Mouse (Mus musculus) stomach, postnatal 0 days (tissue): ENCODE measurements around the gene Gm9112. TPM values are rescaled to one million over a fixed set of nuclear protein-coding genes. Genes with fewer than 3 reads are reported as not detected.

ENCODE experiments used
- ATAC-seq: fragments of 200-750 bp; cut with Nextera tagmentation; 2 replicates; pipeline ENCODE4 v1.8.0; 2017; ENCODE audit not compliant: low FRiP score, low TSS enrichment
- DNase-seq: peaks from one replicate; pipeline ENCODE4 v3.0.0-alpha.2; 2016; ENCODE audit warnings: low spot score
- H3K27ac ChIP-seq: fragments of 300-500 bp; sonication (generic); replicated peaks from 2 replicates; pipeline ENCODE4 v1.5.1; 2014; ENCODE audit warnings: mild to moderate bottlenecking, control low read depth
- H3K27me3 ChIP-seq: fragments of 300-500 bp; sonication (generic); 2 replicates; pipeline ENCODE4 v1.6.1; 2014; ENCODE audit warnings: low read length; ENCODE audit not compliant: control insufficient read depth, insufficient read depth
- H3K36me3 ChIP-seq: fragments of 300-500 bp; sonication (generic); 2 replicates; pipeline ENCODE4 v1.6.1; 2014; ENCODE audit warnings: low read length, mixed read lengths; ENCODE audit not compliant: control insufficient read depth, insufficient read depth
- H3K4me1 ChIP-seq: fragments of 300-500 bp; sonication (generic); replicated peaks from 2 replicates; pipeline ENCODE4 v1.6.1; 2014; ENCODE audit warnings: antibody characterized with exemption; ENCODE audit not compliant: control insufficient read depth, insufficient read depth
- H3K4me2 ChIP-seq: fragments of 300-500 bp; sonication (generic); replicated peaks from 2 replicates; pipeline ENCODE4 v1.6.1; 2014; ENCODE audit warnings: low read depth, mild to moderate bottlenecking, control low read depth, moderate library complexity
- H3K4me3 ChIP-seq: fragments of 300-500 bp; sonication (generic); 2 replicates; pipeline ENCODE4 v1.5.1; 2014; ENCODE audit warnings: low read depth, low read length, control low read depth
- H3K9ac ChIP-seq: fragments of 300-500 bp; sonication (generic); 2 replicates; pipeline ENCODE4 v1.6.1; 2014; ENCODE audit warnings: mild to moderate bottlenecking, low read length, control low read depth, mixed read lengths
- H3K9me3 ChIP-seq: fragments of 300-500 bp; sonication (generic); 2 replicates; pipeline ENCODE4 v1.6.1; 2016; ENCODE audit warnings: low read length; ENCODE audit not compliant: control insufficient read depth
- CTCF ChIP-seq: IDR thresholded peaks from 2 replicates; pipeline ENCODE4 v1.5.1; 2016; ENCODE audit warnings: antibody characterized with exemption, low read depth, mild to moderate bottlenecking, moderate library complexity
- EP300 ChIP-seq: optimal IDR thresholded peaks from 2 replicates; pipeline ENCODE3; 2016; ENCODE audit warnings: antibody characterized with exemption
- WGBS: fragments of 180-500 bp; shearing (Covaris S2); extraction: QIAGEN DNeasy Blood & Tissue Kit; methylation state at CpG from one replicate; pipeline ENCODE4 v1.1.7; 2014; 5-methylcytosine and 5-hydroxymethylcytosine counted together
- polyA plus RNA-seq: library from polyadenylated mRNA; unstranded; fragments of >200 nt; fragmentation: Nextera tagmentation; extraction: Ambion mirVana; gene quantifications from 2 replicates; pipeline ENCODE4 v1.2.1, GENCODE M21; 2015

The Gm9112 gene
- polyA plus RNA-seq, 1 experiment from 2014 or later: not detected

GRCm38 (mm10) chrX:102660712-102661111 is 46.7 kb downstream of the Gm9112 start:
- WGBS: 30% methylated on average over 3 of the region's 3 CpGs
- H3K4me3 ChIP-seq: no peak overlapping the region
- no peaks in the 10 kb centered on the region for H3K9me3 ChIP-seq
- ATAC-seq: no peak
- no peak overlapping the region for H3K4me2 ChIP-seq
- no peaks in the 10 kb centered on the region for H3K36me3 ChIP-seq
- H3K27ac ChIP-seq: no peak overlapping the region
- H3K27me3 ChIP-seq: no peaks in the 10 kb centered on the region
- no peak for DNase-seq
- TF ChIP-seq CTCF (peak; percentile 68), EP300 (no peak)
- H3K9ac ChIP-seq: no peak overlapping the region
- H3K4me1 ChIP-seq: no peaks in the 10 kb centered on the region

Other genes starting within 250 kb of the Gm9112 start
- 5.7 and 6.0 TPM in 2 replicates for gene Hdac8, start 202.3 kb downstream of the Gm9112 start, polyA plus RNA-seq
- gene Phka1, start 63.4 kb downstream of the Gm9112 start, polyA plus RNA-seq: 1.9 and 2.2 TPM in 2 replicates
- gene Gm3880, start 20.7 kb downstream of the Gm9112 start, polyA plus RNA-seq: 0.59 and 1.1 TPM in 2 replicates
- gene Dmrtc1b, start 230 bp upstream of the Gm9112 start, polyA plus RNA-seq: not detected in 2 replicates
- gene Dmrtc1c1, start 95.3 kb upstream of the Gm9112 start, polyA plus RNA-seq: not detected in 2 replicates
- gene Dmrtc1c2, start 147.0 kb upstream of the Gm9112 start, polyA plus RNA-seq: not detected in 2 replicates
- gene 1700031F05Rik, start 160.3 kb upstream of the Gm9112 start, polyA plus RNA-seq: not detected in 2 replicates
- 0.58 and 0.81 TPM in 2 replicates for gene Dmrtc1a, start 201.1 kb upstream of the Gm9112 start, polyA plus RNA-seq
- gene 1700011M02Rik, start 201.3 kb upstream of the Gm9112 start, polyA plus RNA-seq: not detected in 2 replicates
- not detected in 2 replicates for gene 1700018G05Rik, start 220.7 kb upstream of the Gm9112 start, polyA plus RNA-seq